Mouse (Mus musculus): ENCODE results near the gene Znfx1. TPM values are rescaled to one million over a fixed set of nuclear protein-coding genes. Genes with fewer than 3 reads are reported as not detected.
A peak's percentile ranks its signal among the peaks of the same experiment; 100 is the strongest.

The Znfx1 gene
- total RNA-seq, 2 experiments from 2014 or later, result 42.7 to 49.1 TPM

- DNase-seq, result peak; percentile 94 to 97
These were observed 9.1 kb upstream of the Znfx1 start for GRCm38 (mm10) chr2:167071641-167072601.

GRCm38 (mm10) chr2:167071266-167071640 is 8.4 kb upstream of the Znfx1 start:
- DNase-seq, result no peak

GRCm38 (mm10) chr2:167070341-167070740 is 7.5 kb upstream of the Znfx1 start:
- DNase-seq, result no peak

DNA sequence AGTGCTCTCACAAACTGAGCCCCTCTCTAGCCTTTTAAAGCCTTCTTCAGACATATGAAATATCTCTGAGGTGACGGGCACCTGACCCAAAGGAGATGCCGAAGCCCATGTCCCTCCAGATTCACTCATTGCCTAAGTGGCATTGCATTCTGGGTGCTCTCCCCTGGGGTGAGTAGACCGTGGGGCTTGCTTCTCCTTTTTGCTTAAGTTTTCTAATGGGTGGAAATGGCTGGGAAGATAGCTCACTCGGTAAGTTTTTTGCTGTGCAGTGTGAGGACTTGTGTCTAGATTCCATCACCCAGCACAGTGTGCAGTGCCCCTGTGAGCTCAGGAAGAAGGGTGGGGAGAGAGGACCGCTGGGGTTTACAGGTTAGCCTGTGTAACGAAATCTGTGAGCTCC is 4.8 kb upstream of the Znfx1 start:
- no peak for DNase-seq

- DNase-seq, result no peak
These were observed 4.0 kb upstream of the Znfx1 start for GRCm38 (mm10) chr2:167066528-167067516.

DNA sequence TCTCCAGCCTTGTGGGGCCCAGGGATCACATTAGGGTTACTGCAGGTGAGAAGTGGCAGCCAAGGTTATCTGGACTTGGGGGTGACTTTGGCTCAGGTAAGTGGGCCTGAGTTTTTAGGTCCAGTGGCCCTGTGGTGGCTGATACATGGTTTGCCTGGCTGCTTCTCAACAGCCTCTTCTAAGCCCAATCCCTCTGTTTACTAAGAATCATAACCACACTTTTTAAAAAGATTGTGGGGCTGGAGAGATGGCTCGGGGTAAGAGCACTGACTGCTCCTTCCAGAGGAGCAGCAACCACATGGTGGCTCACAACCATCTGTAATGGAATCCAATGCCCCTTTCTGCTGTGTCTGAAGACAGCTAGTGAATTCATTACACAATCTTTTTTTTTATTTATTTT is 3.2 kb upstream of the Znfx1 start:
- DNase-seq, result no peak

- DNase-seq, result no peak
These were observed 1.9 kb upstream of the Znfx1 start for GRCm38 (mm10) chr2:167064601-167065295.

- DNase-seq, result no peak
These were observed 1.2 kb upstream of the Znfx1 start for GRCm38 (mm10) chr2:167063906-167064496.

- DNase-seq, result peak; percentile 88 to 89
These were observed 311 bp downstream of the Znfx1 start for GRCm38 (mm10) chr2:167062497-167062911.

DNA sequence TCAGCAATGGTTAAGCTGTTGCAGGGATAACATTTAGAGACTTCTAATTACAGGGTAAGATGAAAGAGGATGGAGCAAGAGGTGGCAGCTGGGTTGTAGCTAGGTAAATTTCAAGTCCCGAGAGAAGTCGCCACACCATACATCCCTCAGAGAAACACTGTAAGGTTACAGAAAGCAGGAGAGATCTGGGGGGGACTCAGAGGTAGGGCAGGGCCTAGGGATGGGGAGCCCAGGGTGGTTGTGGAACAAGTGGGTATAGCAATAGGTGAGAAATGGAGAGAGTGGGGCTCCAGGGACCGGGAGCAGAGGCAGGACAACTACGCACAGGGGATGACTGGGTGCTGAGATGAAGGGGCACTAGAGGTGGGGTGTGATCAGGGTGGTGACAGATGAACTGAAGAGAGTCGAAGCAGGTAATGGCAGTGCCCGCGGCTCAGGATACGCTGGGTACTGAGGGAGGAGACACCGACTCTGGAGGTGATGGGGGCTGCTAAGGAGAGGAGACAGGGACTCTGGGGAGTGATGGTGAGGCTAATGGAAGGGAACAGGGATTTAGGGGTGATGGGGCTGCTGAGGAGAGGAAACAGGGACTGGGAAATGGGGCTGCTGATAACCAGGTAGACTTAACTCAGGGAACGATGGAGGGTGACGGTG is 1.3 kb downstream of the Znfx1 start:
- no peak for DNase-seq

- DNase-seq, result no peak
These were observed 2.1 kb downstream of the Znfx1 start for GRCm38 (mm10) chr2:167060761-167061160.

DNA sequence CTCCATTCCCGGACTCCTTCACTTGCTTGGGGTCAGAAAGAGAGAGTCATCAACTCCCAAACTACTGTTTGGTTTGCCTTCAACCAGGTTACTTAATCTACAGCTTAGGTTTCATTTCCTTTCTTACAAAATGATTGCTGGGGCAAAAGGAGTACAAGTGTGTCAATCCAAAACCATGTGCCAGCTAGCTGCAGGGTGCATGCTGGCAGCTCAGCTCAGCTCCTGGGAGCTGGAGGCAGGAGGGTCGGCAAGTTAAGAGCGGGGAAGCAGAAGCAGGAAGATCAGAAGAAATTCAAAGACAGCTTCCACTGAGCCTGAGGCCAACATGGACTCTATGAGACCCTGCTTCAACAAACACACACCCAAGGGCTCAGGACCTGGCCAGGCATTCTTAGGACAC is 2.5 kb downstream of the Znfx1 start:
- no peak for DNase-seq

GRCm38 (mm10) chr2:167059960-167060359 is 2.9 kb downstream of the Znfx1 start:
- DNase-seq, result no peak

DNA sequence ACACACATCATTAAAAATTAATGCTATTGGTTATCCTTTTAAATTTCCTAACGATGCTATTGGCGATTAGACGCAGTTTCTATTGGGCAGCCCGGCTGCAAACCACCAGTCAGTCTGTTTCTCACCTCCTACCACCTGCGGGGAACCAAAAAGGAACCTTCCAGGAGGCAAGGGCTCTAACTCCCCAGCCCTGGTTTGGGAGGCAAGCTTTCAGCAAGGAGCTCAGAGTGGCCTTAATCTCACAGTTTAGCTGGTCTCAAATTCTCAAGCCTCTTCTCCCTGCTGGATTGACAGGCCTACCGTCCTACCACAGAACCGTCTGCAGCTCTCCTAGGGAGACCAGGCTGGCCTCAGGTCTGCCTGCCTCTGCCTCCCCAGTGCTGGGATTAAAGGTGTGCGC is 3.3 kb downstream of the Znfx1 start:
- DNase-seq, result no peak

GRCm38 (mm10) chr2:167058814-167059387 is 3.9 kb downstream of the Znfx1 start:
- DNase-seq, result no peak

DNA sequence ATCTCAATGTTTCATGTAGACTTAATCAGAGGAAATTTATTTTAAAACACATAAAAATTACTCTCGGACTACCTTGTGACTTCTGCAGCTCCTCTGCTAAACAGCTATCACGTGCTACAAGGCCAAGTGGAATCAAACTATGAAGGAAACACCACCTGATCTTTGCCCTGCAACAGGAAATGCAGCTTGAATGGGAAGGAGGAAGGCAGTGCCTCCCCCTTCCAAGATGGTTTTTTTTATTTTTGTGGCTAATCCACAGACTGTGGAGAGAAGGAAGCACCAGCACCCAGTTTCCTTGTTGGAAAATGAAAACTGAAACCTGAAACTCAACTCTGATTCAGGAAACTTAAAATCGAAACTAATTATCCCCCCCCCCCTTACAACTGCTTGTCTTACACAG is 4.6 kb downstream of the Znfx1 start:
- DNase-seq, result no peak

DNA sequence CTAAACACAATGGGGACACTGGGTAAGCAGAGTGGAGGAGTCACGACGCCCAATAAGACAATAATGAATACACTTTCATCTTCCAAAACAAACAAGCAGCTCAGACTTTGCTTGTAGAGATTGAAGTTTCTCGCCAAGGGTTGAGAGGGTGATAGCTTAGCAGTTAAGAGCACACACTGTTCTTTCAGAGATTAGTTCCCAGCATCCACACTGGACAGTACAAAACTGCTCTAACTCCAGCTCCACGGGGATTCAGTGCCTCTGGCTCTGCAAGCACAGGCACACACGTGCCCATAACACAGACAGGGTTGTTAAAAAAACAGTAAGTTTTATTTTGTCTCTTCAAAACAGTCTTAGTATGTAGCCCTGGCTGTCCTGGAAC is 5.9 kb downstream of the Znfx1 start:
- DNase-seq, result no peak

- no peak for DNase-seq
These were observed 6.4 kb downstream of the Znfx1 start for GRCm38 (mm10) chr2:167056210-167056941.

GRCm38 (mm10) chr2:167055386-167055785 is 7.4 kb downstream of the Znfx1 start:
- DNase-seq, result no peak

GRCm38 (mm10) chr2:167053127-167053844 is 9.5 kb downstream of the Znfx1 start:
- DNase-seq, result no peak
